Mouse (Mus musculus) cortical plate, adult 2 months (tissue): ENCODE data around the gene Palm. TPM values are rescaled to one million over a fixed set of nuclear protein-coding genes. Genes with fewer than 3 reads are reported as not detected.
"Not testable (repeated sequence)": the region's sequence is repeated elsewhere in the genome, so short reads cannot be mapped to it uniquely, and the experiment has no call there.

Source experiments
- H3K27ac ChIP-seq: fragments of 200-500 bp; 2 replicates; pipeline ENCODE4 v1.5.1; 2012; ENCODE audit warnings: low read length, control low read depth, inconsistent platforms; ENCODE audit not compliant: insufficient read depth
- H3K4me1 ChIP-seq: fragments of 200-500 bp; 2 replicates; pipeline ENCODE4 v1.6.1; 2011; ENCODE audit warnings: low read length; ENCODE audit not compliant: control insufficient read depth, insufficient read depth
- H3K4me3 ChIP-seq: fragments of 200-500 bp; 2 replicates; pipeline ENCODE4 v1.5.1; 2011; ENCODE audit warnings: mild to moderate bottlenecking, low read length, control low read depth; ENCODE audit not compliant: insufficient read depth
- CTCF ChIP-seq: fragments of 200-500 bp; IDR thresholded peaks from 2 replicates; pipeline ENCODE4 v1.5.1; 2011; ENCODE audit warnings: mild to moderate bottlenecking, control low read depth, low read length; ENCODE audit not compliant: insufficient read depth; ENCODE audit errors: extremely low read depth
- POLR2A ChIP-seq: fragments of 200-500 bp; IDR thresholded peaks from 2 replicates; pipeline ENCODE4 v1.6.1; 2011; ENCODE audit warnings: mild to moderate bottlenecking, low read length, control low read depth; ENCODE audit not compliant: insufficient read depth; ENCODE audit errors: extremely low read depth
- polyA plus RNA-seq: library from polyadenylated mRNA; depleted of rRNA; stranded (reverse); fragments of >200 nt; gene quantifications from 2 replicates; pipeline ENCODE4 v1.2.3, GENCODE M21; 2012; rRNA removed

The Palm gene
- 294 and 331 TPM in 2 replicates for polyA plus RNA-seq

DNA sequence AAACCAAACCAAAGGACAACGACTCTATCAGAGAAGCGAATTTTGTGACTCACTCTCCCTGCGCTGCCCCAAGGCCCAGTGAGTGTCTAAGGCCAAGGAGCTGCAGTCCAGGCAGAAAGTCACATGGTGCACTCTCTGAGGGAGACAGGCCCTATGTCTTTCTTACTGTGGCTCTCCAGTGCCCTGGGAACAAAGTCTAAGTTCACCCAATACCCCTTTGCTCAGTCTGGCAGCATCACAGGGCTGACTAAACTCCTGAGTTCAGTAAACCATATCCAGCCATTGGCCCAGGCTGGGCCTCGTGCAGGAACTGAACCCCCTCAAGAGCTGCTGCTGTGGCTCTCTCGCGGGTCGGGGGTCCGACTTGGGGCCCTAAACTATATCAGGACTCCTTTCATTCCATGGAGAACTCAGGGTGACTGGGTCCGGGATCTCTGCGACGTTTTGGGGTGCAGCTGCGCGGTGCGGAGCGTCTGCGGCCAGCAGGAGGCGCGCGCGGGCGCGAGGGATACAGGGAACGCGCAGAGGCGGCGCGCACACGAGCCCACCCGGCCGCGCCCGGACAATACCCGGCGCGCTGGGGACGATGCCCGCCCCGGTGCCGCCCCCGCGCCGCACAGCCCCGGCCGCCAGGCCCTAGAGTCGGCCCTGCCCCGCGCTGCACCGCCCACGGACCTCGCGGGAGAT lies at the start of gene Palm:
TSS of gene Palm (plus strand) at position 522 of the 687 bp plus-strand sequence.
- Histone ChIP-seq H3K4me3 (peak within 1 kb of the TSS; percentile 74), H3K27ac (peak within 1 kb of the TSS; percentile 96), H3K4me1 (peaks cover 5% of the 10 kb centered on the region; the same call in 1 of the 2 replicates)
- TF ChIP-seq CTCF: peak; percentile 61
- 0 out of 2 replicates have a peak, but pooled peaks have one; percentile 26 for TF ChIP-seq POLR2A

DNA sequence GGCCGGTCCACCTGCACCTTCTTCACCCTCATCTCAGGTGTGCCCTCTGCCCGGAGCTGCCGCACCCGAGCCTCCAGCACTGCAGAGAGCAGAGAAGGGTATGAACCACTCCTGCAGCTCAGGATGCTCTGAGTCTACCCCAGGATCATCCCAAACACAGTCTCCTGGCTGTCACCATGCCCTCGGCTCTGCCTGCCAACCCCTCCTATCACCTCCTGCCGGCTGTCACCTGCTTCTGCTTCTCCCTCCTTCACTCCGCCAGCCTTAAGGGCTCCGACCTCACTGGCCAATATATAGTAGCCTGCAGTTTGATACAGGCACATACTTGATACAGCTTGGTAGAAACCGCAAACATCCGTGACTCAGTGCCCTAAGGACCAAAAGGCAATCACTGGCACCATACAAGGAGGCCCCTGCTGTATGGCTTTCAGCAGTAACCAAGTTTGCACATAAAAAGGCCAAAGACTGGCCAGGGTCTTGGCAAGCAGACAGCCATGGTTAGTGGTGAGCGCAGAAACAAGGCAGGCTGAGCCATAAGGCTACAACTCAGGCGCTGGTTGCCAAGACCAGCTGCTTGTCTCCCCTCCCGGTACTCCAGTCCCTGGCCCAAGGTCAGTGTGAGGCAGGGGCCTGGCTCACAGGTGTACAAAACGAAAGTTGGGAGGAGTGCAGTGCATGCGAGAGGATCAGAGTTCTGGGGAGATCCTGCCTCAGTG lies 49.6 kb upstream of the Palm start:
- H3K4me1 ChIP-seq: peaks cover 3% of the 10 kb centered on the region

DNA sequence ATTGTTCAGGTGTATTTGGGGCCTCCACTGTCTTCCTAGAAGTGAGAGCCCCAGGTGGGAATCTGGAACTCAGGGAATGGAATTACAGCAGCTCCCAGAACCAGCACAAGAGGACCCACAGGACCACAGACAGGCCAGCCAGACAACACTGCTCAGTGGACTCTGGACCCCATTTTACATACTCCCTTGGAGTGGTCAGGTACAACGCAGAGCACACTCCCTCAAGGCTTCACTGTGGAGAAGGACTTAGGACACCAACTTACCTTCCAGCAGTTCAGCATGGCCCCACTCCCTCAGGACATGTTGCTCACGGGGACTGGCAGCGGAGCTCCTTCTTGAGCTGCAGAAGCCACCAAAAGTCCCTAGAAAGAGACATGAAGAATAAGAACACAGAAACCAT lies 48.0 kb upstream of the Palm start:
- H3K27ac ChIP-seq: no peak overlapping the region
- H3K4me1 ChIP-seq: peaks cover 3% of the 10 kb centered on the region
- TF ChIP-seq CTCF (no peak), POLR2A (no peak)
- peak overlapping the region; percentile 72; the same call in 1 of the 2 replicates for H3K4me3 ChIP-seq

More for the DNA sequence above, 49.6 kb upstream of the Palm start:
- no peak overlapping the region for H3K4me3 ChIP-seq
- H3K27ac ChIP-seq: no peak overlapping the region
- TF ChIP-seq POLR2A (no peak), CTCF (no peak)

DNA sequence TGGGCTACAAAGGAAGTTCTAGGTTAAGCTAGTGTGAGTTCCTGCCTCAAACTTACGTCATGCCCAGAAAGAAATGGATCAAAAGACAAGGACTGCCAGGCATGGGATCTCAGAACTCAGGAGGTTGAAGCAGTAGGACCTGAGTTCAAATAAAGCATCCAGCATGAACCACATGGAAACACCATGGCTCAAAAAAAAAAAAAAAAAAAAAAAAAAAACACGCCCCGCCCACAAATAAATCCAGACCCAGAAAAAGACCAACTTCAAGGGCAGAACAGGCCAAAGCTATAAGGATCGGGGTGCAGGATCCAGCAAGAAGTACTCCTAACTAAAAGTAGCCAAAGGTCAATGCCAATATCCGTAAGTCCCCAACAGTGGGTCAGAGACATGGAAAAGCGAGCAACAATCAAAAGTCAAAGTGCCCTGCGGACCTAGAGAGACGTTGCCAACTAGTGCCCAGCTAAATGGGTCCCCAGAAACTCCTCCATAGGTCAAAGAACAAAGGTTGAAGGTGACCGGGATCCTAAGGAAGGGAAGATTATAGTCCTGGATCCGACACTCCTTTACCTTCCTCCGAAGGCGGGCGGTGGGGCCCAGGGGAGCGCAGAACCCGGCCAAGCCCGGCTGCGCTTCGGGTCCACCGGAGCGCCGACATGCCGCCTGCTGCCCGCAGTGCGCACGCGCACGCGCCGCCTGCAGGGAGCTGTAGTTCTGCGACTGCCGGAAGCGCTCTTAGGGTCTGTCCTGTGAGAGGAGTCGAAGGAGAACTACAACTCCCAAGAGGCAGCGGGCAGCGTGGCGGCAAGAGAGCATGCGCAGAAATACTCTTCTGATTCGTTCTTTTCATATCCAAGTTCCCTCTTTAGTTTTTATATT lies 47.2 kb upstream of the Palm start, which contains the start of gene Polrmt:
TSS of gene Polrmt (minus strand) at position 684 of the 876 bp plus-strand sequence.
- TF ChIP-seq CTCF: no peak
- peak; percentile 61; the same call in 1 of the 2 replicates for TF ChIP-seq POLR2A
- no peak within 1 kb of the TSS for H3K27ac ChIP-seq
- H3K4me1 ChIP-seq: peaks cover 3% of the 10 kb centered on the region
- H3K4me3 ChIP-seq: peak within 1 kb of the TSS; percentile 72

DNA sequence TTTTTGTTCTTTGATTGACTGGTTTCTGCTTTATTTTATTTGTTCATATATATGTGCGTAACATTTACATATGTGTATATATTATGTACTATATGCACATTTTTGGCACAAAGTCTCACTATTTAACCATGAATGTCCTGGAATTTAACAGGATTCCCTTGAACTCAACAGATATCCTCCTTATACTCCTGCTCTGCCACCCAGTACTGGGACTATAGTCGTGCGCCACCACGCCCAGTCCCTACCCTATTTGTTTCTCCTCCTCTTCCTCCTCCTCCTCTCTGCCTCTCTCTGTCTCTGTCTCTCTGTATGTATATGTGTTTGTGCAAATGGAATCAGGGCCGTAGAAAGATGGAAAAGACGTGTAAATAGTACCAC lies 46.6 kb upstream of the Palm start:
- Histone ChIP-seq H3K4me3 (no peak overlapping the region; the same call in 1 of the 2 replicates), H3K4me1 (peaks cover 3% of the 10 kb centered on the region), H3K27ac (no peak overlapping the region)
- TF ChIP-seq CTCF: no peak
- no peak for TF ChIP-seq POLR2A

DNA sequence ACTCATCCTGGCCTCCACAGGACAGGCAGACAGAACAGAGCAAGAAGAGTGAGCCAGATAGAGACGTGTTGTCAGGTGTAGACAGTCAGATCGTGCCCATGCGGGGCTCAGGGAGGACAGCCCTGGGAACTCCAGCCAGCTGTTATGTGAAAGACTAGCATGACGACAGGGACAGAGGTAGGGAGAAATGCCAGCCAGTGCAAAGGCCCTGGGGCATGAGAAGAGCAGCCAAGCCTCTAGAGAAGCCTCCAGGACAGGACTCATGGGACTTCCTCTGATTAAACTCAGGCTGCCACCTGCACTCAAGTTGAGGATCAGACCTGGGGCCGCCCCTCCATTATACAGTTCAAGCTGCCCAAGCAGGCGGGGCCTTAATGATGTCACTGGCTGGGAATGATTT lies 44.9 kb upstream of the Palm start:
- Histone ChIP-seq H3K4me3 (no peak overlapping the region), H3K27ac (no peak overlapping the region), H3K4me1 (peaks cover 3% of the 10 kb centered on the region)
- TF ChIP-seq CTCF: no peak
- TF ChIP-seq POLR2A: no peak

DNA sequence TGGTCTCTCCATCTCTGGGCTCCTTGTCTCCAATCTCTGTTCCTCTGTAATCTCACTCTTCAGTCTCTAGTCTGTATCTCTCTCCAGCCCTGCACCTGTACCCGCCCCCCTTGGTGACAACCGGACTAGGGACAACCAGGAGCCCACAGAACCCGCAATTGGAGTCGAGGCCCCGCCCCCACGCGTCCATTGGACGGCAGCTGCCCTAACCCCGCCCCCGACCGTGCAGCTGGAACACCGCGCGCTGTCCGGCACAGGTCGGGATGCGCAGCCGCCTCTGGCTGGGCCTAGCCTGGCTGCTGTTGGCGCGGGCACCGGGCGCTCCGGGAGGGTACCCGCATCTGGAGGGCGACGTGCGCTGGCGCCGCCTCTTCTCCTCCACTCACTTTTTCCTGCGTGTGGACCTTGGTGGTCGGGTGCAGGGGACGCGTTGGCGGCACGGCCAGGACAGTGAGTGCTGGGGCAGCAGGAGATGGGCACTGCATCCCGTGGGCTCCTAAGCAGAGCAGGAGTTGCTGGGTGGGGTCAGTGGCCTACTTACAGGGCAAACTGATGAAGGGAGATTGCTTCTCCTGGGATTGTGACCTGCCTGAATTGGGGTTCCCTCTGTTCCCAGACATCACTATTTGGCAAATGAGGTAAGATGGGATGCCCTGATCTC lies 38.4 kb upstream of the Palm start, which contains the start of gene Fgf22:
TSS of gene Fgf22 (plus strand) at position 221 of the 661 bp plus-strand sequence.
- no peak within 1 kb of the TSS for H3K27ac ChIP-seq
- TF ChIP-seq CTCF (no peak), POLR2A (no peak)
- no peaks in the 10 kb centered on the region for H3K4me1 ChIP-seq
- H3K4me3 ChIP-seq: peak within 1 kb of the TSS; percentile 45

DNA sequence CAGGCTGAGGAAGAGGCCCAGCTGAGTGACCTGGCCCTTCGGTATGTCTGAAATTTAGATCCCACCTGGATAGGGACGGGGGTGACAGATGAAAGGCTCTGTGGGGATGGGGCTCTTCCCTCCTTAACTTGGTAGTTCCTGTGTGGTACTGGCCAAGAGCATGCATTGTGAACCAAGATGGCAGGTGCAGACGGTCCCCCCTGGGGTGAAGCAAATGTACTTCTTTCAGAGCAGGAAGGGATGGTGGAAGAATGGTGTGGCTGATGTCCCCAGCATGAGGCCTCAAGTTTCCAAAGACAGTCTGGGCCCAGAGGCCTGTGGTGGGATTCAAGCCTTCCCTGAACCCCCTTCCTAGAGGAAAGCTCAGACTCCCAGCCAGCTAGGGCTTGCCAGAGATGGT lies 37.5 kb upstream of the Palm start:
- no peak for TF ChIP-seq CTCF
- no peak for TF ChIP-seq POLR2A
- Histone ChIP-seq H3K4me1 (no peaks in the 10 kb centered on the region), H3K4me3 (no peak overlapping the region; the same call in 1 of the 2 replicates), H3K27ac (no peak overlapping the region)

DNA sequence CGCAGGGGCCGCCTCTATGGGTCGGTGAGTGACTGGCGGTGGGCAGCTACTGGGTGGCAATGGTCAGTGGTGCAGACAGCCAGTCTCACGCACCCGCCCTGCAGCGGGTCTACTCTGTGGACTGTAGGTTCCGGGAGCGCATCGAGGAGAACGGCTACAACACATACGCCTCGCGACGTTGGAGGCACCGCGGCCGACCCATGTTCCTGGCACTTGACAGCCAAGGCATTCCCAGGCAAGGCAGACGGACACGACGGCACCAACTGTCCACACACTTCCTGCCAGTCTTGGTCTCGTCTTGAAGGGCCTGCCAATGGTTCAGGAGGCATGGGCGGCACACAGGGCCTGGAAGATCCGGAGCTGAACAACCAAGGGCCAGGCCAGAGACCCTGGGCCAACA lies 36.7 kb upstream of the Palm start:
- no peaks in the 10 kb centered on the region for H3K4me1 ChIP-seq
- H3K27ac ChIP-seq: no peak overlapping the region
- TF ChIP-seq POLR2A: no peak
- no peak for TF ChIP-seq CTCF
- no peak overlapping the region for H3K4me3 ChIP-seq

DNA sequence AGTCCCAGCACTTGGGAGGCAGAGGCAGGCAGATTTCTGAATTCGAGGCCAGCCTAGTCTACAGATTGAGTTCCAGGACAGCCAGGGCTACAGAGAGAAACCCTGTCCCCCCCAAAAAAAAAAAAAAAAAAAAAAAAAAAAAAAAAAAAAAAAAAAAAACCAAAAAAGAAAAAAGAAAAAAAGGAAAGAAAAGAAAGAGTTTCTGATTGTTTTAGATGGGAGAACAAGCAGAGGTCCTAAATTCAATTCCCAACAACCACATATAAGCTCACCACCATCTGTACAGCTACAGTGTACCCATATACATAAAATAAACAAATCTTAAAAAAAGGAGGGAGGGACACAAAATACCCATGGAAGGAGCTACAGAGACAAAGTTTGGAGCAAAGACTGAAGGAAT lies 33.7 kb upstream of the Palm start:
- H3K27ac ChIP-seq, H3K4me3 ChIP-seq, H3K4me1 ChIP-seq: not testable (repeated sequence)
